Mouse (Mus musculus): ENCODE data around the gene Fam222a.

Fam222a gene

GRCm38 (mm10) chr5:114567565-114568197 lies at the start of gene Fam222a:
Gene Fam222a, plus strand, starts transcription at chr5:114568016.
- DNase-seq: peak; percentile 78

GRCm38 (mm10) chr5:114528355-114528754 lies 39.5 kb upstream of the Fam222a start:
- DNase-seq: no peak

GRCm38 (mm10) chr5:114530337-114530736 lies 37.5 kb upstream of the Fam222a start:
- DNase-seq: no peak

GRCm38 (mm10) chr5:114532055-114532454 lies 35.8 kb upstream of the Fam222a start:
- DNase-seq: no peak

GRCm38 (mm10) chr5:114537308-114538020 lies 30.4 kb upstream of the Fam222a start:
- DNase-seq: peak; percentile 17

GRCm38 (mm10) chr5:114538021-114538405 lies 29.8 kb upstream of the Fam222a start:
- DNase-seq: no peak

- DNase-seq: peak; percentile 32
These were observed 29.1 kb upstream of the Fam222a start for GRCm38 (mm10) chr5:114538752-114539151.

GRCm38 (mm10) chr5:114539766-114540165 lies 28.1 kb upstream of the Fam222a start:
- no peak for DNase-seq

- no peak for DNase-seq
These were observed 26.0 kb upstream of the Fam222a start for GRCm38 (mm10) chr5:114541656-114542445.

- no peak for DNase-seq
These were observed 24.2 kb upstream of the Fam222a start for GRCm38 (mm10) chr5:114543656-114544055.

GRCm38 (mm10) chr5:114544205-114544604 lies 23.6 kb upstream of the Fam222a start:
- DNase-seq: no peak

- no peak for DNase-seq
These were observed 22.7 kb upstream of the Fam222a start for GRCm38 (mm10) chr5:114545076-114545475.

- DNase-seq: no peak
These were observed 18.8 kb upstream of the Fam222a start for GRCm38 (mm10) chr5:114548976-114549375.

GRCm38 (mm10) chr5:114549770-114550169 lies 18.0 kb upstream of the Fam222a start:
- DNase-seq: no peak

- DNase-seq: no peak
These were observed 17.4 kb upstream of the Fam222a start for GRCm38 (mm10) chr5:114550431-114550830.

GRCm38 (mm10) chr5:114550886-114551492 lies 16.8 kb upstream of the Fam222a start:
- no peak for DNase-seq

GRCm38 (mm10) chr5:114552507-114553208 lies 15.2 kb upstream of the Fam222a start:
- no peak for DNase-seq

GRCm38 (mm10) chr5:114553706-114554105 lies 14.1 kb upstream of the Fam222a start:
- no peak for DNase-seq

- no peak for DNase-seq
These were observed 12.4 kb upstream of the Fam222a start for GRCm38 (mm10) chr5:114555424-114555823.

GRCm38 (mm10) chr5:114556109-114556508 lies 11.7 kb upstream of the Fam222a start:
- DNase-seq: no peak

GRCm38 (mm10) chr5:114557765-114558731 lies 9.8 kb upstream of the Fam222a start:
- no peak for DNase-seq

All from right cerebral cortex, postnatal 4 days (tissue).